Mouse (Mus musculus): Measurements from ENCODE around the gene Gm12355. TPM values are rescaled to one million over a fixed set of nuclear protein-coding genes. Genes with fewer than 3 reads are reported as not detected.
"Not testable (repeated sequence)": the region's sequence is repeated elsewhere in the genome, so short reads cannot be mapped to it uniquely, and the experiment has no call there.

The Gm12355 gene
- 0.25 and 0.36 TPM in 2 replicates for polyA plus RNA-seq (2012; rRNA removed)

DNA sequence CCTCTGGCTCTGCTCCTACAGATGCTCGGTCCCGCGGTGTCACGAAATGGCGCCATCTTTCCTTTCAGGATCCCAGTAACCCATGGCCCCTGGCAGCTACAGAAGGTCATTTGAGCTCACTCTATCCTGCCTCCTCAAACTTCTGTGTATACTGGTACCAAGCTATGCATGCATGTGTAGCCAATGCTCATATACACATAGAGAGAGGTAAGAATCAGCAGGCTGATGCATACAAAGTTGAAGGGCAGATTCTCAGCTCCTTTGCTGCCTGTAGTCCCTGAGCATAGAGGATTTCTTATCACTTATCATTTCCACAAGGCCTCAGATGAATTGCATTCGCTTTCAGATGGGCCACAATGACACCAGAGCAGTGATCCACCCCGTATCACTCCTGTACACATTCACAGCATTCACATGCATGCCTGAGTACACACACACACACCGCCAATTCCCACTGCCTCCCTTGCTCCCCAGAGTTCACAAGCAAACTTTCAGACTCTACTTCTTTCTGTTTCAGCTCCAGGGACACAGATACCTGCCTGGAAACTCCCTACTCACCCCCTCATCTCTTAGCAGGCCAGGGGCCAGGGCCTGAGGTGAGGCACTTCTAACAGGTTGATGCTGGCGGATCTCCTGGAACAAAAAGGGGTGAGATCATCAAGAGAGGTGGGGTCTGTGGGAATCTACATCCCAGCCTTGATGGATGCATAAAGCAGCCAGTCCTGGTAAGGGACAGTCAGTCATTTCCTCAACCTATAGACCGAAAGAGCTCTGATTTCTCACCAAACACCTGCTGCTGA, at the start of gene Gm12355, which contains the start of gene Gsdma3:
Gene Gm12355 (minus strand): TSS at position 51 of the 800 bp plus-strand sequence.
Gene Gsdma3 (plus strand): TSS at position 750 of the 800 bp plus-strand sequence.
- DNase-seq (ENCODE audit: extremely low spot score in 1 of 2, low spot score in 1 of 2): no peak

- peak in 1 of 2 experiments; percentile 65 for DNase-seq (ENCODE audit: extremely low spot score in 1 of 2, low spot score in 1 of 2)
These were observed 47.7 kb upstream of the Gm12355 start for GRCm38 (mm10) chr11:98673136-98673535.

DNA sequence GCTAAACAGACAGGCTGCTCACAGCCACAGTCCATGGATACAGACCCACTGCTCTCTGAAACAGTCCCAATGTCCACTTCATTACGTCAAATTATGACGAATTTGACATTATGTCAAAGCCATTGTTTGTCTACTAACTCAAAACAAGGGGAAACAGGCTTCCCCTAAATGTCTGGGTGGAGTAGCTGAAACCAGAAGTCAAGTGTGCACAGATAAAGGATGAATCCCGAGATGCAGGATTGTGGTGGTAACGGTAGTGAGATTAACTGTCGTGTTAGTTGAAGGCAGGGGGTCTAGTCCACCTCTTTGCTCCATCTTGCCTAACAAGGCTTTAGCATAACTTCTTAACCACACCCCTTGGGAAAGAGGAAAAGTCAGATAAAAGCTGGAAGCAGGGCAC, 47.0 kb upstream of the Gm12355 start:
- DNase-seq (ENCODE audit: extremely low spot score in 1 of 2, low spot score in 1 of 2): no peak

DNA sequence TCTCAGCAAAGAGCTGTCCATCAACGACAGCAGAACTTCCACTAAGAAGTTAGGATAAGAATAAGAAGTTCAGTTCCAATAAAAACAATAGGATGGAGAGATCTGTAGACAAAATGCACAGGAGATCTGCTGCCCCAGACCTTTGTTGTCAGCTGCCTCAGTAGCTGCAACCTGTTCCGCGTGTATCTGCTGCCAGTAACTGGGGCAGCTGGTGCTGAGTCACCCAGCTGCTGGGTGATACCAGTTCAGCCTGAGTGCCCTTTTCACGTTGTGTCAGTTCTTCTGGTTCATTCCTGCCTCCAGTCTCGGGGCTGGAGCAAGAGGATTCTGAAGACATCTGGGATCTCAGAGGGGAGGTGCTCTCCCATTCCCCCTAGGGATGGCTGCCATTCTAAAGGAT, 46.4 kb upstream of the Gm12355 start:
- DNase-seq (ENCODE audit: extremely low spot score in 1 of 2, low spot score in 1 of 2): no peak

- no peak for DNase-seq (ENCODE audit: extremely low spot score in 1 of 2, low spot score in 1 of 2)
These were observed 45.9 kb upstream of the Gm12355 start for GRCm38 (mm10) chr11:98671284-98671815.

DNA sequence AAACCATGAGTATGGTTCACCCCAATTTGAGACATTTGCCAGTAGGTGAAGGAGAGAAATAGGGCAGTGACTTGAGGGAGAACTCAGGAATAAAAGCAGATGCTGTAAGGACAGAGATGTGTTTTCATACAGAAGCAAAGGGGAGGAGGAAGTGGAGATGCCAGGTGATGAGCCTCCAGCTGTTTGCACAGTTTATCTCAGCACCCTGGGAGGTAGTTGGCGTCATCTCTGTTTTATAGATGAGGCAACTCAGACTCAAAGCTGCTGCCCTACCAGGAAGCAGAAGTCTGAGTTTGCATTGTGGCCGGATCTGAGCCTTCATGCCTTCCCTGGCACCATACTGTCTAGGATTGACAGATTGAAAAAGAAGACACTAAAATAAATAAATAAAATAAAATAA, 43.5 kb upstream of the Gm12355 start:
- no peak for DNase-seq (ENCODE audit: extremely low spot score in 1 of 2, low spot score in 1 of 2)

DNA sequence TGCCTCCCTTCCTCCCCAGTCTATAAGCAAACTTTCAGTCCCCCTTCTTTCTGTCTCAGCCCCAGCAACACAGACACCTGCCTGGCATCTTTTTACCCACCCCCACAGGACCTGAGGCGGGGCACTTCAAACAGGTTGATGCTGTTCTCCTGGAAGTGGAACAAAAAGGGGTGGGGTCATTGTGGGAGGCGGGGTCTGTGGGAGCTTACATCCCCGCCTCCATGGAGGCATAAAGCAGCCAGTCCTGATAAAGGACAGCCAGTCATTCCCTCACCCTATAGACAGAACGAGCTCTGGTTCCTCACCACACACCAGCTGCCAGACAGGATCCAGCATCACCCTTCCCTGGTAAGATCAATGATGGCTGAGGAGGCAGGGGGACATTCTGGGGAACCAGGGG, 38.6 kb upstream of the Gm12355 start, which contains the start of gene Gsdma:
Gene Gsdma (plus strand): TSS at position 261 of the 400 bp plus-strand sequence.
- DNase-seq (ENCODE audit: extremely low spot score in 1 of 2, low spot score in 1 of 2): no peak

DNA sequence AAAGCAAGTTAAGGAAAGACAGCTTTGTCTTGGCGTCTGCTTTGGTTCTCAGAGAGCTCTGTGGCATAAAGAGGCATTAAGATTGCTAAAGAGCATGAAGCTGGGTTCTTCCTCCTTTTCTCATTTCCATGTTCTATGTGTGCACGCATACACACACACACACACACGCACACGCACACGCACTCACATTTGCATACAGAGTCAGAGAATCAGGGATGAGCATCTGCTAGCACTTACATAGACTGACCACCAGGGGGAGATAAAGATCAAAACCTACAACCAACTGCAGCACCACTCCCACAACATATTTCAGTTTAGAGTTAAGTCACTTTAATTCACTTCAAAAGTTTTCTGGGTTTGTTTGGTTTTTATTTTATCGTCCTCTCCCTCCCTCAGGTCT, 35.1 kb upstream of the Gm12355 start:
- DNase-seq (ENCODE audit: extremely low spot score in 1 of 2, low spot score in 1 of 2): peak; percentile 43 to 70

- DNase-seq (ENCODE audit: extremely low spot score in 1 of 2, low spot score in 1 of 2): peak in 1 of 2 experiments; percentile 49
These were observed 29.6 kb upstream of the Gm12355 start for GRCm38 (mm10) chr11:98655076-98655475.

DNA sequence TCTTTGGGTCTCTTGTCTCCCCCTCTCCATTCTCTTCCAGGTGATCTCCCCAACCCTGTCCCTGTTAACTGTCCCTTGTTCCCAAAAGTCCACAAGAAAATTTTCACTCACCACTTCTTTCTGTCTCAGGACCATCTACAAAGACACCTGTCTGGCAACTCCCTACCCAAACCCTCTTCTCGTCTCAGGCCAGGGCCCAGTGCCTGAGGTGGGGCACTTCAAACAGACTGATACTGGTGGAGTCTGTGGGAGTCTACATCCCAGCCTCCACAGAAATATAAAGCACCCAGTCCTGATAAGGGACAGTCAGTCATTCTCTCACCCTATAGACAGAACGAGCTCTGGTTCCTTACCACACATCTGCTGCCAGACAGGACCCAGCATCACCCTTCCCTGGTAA, 21.0 kb upstream of the Gm12355 start, which contains the start of gene Gsdma2:
Gene Gsdma2 (plus strand): TSS at position 301 of the 400 bp plus-strand sequence.
- no peak for DNase-seq (ENCODE audit: extremely low spot score in 1 of 2, low spot score in 1 of 2)

DNA sequence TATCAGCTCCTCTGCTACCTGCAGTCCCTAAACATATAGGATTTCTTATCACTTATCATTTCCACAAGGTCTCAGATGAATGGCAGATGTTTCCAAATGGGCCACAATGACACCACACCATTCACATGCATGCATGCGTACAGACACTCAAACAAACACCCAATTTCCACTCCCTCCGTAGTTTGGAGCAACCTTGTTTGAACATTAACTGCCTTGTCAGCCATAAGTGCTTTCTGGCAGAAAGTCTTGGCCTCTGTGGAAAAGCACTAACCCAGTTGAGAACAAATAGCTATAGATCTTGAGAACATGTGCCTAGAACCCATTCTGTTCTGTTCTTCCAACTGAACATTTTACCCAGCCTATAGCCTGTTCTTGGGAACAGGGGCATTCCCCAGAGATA, 20.5 kb upstream of the Gm12355 start:
- no peak for DNase-seq (ENCODE audit: extremely low spot score in 1 of 2, low spot score in 1 of 2)

DNA sequence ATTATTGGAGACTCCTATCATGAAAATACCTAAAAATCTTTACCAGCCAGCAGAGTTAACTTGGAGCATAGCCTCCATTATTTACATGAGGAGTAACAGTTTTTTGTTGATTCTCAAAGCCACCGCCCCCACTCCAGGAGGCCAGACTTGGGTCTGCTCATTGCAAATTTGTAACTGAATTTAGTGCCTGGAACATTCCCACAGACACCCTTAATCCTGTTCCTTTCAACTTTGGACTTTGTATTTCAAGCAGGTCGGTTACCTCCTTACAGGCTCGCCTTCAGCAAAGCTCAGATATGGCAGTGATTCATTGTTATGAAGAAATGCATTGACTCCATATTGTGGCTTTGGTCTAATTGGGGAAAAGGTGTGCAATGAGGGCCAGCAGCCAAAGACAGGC, 19.3 kb upstream of the Gm12355 start:
- DNase-seq (ENCODE audit: extremely low spot score in 1 of 2, low spot score in 1 of 2): no peak

GRCm38 (mm10) chr11:98640091-98640490, 14.6 kb upstream of the Gm12355 start:
- DNase-seq (ENCODE audit: extremely low spot score in 1 of 2, low spot score in 1 of 2): no peak

DNA sequence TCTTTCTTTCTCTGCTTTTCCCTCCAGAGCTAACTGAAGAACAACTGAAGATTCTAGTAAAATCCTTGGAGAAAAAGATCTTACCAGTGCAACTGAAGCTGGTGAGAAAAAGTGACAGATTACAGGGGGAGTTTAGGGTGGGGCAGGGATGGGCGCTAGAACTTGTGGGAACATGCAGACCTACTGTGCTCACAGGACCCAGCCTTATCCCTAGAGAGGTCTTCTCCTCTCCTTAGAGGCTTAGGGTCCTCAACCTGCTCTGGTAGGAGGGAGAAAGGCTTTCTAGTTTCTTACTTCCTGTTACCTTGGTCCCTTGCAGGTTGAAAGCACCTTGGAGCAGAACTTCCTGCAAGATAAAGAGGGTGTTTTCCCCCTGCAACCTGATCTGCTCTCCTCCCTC, 12.0 kb upstream of the Gm12355 start:
- DNase-seq (ENCODE audit: extremely low spot score in 1 of 2, low spot score in 1 of 2): no peak

DNA sequence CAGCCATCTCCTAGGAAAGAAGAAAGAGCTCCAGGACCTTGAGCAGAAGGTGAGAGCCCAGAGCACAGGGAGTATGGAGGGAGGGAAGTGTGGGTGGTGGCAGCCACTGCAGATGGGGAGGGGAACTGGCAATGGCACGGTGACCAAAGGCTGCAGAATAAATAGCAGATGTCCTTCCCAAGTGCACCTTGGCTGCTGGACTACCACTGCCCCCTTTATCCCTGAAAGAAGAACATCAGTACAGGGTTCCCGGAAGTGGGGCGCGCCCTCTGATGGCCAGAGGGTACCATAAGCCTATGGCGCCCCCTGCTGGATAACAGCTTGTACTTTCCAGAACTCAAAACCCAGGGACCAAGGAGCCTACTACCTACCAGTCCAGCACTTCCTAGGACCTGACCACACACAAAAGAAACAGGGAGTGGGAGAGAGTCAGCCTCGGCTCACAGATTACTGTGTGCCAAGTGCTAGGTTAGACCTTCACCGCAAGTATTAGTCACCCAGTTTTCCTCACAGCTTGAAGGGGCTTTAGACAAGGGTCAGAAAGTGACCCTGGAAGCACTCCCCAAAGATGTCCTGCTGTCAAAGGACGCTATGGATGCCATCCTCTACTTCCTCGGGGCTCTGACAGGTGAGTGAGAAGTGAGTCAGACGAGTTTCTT, 10.0 kb upstream of the Gm12355 start:
- peak in 1 of 2 experiments; percentile 13 for DNase-seq (ENCODE audit: extremely low spot score in 1 of 2, low spot score in 1 of 2)

DNA sequence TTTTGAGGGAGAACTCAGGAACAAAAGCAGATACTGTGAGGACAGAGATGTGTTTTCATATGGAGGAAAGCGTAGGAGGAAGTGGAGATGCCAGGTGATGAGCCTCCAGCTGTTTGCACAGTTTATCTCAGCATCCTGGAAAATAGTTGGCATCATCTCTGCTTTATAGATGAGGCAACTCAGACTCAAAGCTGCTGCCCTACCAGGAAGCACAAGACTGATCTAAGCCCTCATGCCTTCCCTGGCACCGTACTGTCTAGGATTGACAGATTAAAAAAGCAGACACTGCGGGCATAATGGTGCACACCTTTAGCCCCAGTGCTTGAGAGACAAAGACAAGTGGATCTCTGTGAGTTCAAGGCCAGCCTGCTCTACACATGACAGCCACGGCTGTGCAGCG, 5.2 kb upstream of the Gm12355 start:
- DNase-seq (ENCODE audit: extremely low spot score in 1 of 2, low spot score in 1 of 2): no peak

DNA sequence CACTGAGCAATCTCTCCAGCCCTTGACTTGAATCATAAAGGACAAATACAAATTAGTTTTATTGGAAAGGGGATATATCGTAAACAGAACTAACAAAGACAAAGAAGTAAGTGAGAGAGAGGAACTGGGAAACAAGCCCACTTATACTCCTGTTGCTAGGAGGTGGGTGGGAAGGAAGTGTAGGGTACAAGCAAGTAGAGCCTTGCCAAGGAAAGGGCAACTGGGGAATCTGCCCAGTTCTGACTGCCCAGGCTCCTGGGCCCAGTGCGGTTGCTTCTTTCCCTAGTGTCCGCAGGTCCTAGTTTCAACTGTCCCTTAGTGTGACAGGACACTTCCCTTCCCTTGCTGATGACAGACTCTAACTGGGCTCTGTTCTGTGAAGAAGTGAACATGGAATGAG, 3.2 kb upstream of the Gm12355 start:
- DNase-seq (ENCODE audit: extremely low spot score in 1 of 2, low spot score in 1 of 2): no peak

- DNase-seq (ENCODE audit: extremely low spot score in 1 of 2, low spot score in 1 of 2): not testable (repeated sequence)
These were observed 1.1 kb downstream of the Gm12355 start for GRCm38 (mm10) chr11:98624381-98624780.

DNA sequence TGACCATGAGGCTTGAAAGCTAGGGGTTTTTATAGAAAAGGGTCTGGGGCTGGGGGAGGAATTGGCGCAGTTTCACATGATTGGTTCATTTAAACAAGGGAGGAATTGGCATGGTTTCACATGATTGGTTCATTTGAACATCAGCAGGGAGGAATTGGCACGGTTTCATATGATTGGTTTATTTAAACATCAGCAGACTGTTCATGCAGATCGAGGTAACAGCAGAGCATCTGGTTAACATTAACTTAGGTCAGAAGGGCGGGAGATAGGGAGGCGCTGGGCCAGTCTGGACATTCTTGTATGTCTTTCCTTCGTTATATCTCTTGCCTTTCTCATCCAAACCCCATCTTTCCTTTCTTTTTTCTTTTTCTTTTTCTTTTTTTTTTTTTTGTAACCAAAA, 1.5 kb downstream of the Gm12355 start:
- not testable (repeated sequence) for DNase-seq (ENCODE audit: extremely low spot score in 1 of 2, low spot score in 1 of 2)

DNA sequence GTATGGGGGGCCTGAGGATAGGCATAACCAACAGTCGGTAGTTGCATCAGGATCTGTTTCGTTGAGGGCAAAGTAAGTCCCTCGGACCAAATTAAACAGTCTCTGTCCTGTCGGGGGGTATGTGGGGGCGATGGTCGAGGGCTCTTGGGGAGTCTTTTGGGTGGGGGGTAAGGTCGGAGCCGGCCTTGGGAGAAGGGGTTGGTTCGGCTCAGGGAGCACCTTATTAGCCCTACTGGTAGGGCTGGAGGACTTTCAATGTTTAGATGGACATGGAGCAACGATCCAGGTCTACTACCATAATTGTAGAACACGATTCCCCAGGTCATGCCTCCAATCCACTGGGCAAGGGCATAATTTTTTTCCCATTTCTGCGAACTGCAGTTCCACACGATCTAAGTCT, 4.7 kb downstream of the Gm12355 start:
- DNase-seq (ENCODE audit: extremely low spot score in 1 of 2, low spot score in 1 of 2): no peak

DNA sequence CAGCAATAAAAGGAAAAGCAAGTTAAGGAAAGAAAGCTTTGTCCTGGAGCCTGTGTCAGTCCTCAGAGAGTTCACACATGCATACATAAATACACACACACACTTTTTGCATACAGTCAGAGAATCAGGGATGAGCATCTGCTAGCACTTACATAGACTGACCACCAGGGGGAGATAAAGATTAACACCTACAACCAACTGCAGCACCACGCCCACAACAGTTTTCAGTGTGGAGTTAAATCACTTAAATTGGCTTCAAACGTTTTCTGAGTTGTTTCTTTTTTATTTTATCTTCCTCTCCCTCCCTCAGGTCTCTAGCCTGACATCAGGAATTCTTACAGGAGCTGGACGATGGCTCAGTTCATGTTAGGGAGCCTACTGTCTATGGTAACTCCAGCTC, 18.7 kb downstream of the Gm12355 start:
- DNase-seq (ENCODE audit: extremely low spot score in 1 of 2, low spot score in 1 of 2): peak in 1 of 2 experiments; percentile 63
